Mouse (Mus musculus): Measurements from ENCODE around the gene Map2k1. TPM values are rescaled to one million over a fixed set of nuclear protein-coding genes. Genes with fewer than 3 reads are reported as not detected.
"Not testable (repeated sequence)": the region's sequence is repeated elsewhere in the genome, so short reads cannot be mapped to it uniquely, and the experiment has no call there.

Gene Map2k1
- polyA plus RNA-seq (2014; fragmentation: Nextera tagmentation; extraction: Ambion mirVana): 56.9 and 72.3 TPM in 2 replicates

GRCm38 (mm10) chr9:64253021-64253904 is at the start of gene Map2k1:
TSS of gene Map2k1 (minus strand) at chr9:64253631.
- Histone ChIP-seq H3K27me3 (ENCODE audit: control insufficient read depth, insufficient read depth, low read length) (no peaks in the 10 kb centered on the region), H3K4me2 (replicated peaks; ENCODE audit: low read depth, low read length) (peak within 1 kb of the TSS; percentile 65), H3K4me1 (ENCODE audit: control insufficient read depth, insufficient read depth, low read length) (peaks cover 8% of the 10 kb centered on the region), H3K9me3 (ENCODE audit: control insufficient read depth, low read length) (no peaks in the 10 kb centered on the region), H3K4me3 (ENCODE audit: low read length) (peak within 1 kb of the TSS; percentile 82), H3K36me3 (ENCODE audit: control insufficient read depth, insufficient read depth, low read length) (no peaks in the 10 kb centered on the region), H3K27ac (ENCODE audit: low read depth, low read length) (peak within 1 kb of the TSS; percentile 84), H3K9ac (ENCODE audit: low read depth, low read length) (peak within 1 kb of the TSS; percentile 86)
- ATAC-seq (ENCODE audit: low FRiP score, low TSS enrichment): peak; percentile 97
- under 1% methylated on average over 86 of the region's 89 CpGs for WGBS

GRCm38 (mm10) chr9:64303086-64303485 is 49.7 kb upstream of the Map2k1 start:
- ATAC-seq (ENCODE audit: low FRiP score, low TSS enrichment); H3K4me3 ChIP-seq (ENCODE audit: low read length); H3K9me3 ChIP-seq (ENCODE audit: control insufficient read depth, low read length); H3K27me3 ChIP-seq (ENCODE audit: control insufficient read depth, insufficient read depth, low read length); H3K4me1 ChIP-seq (ENCODE audit: control insufficient read depth, insufficient read depth, low read length); H3K9ac ChIP-seq (ENCODE audit: low read depth, low read length); H3K27ac ChIP-seq (ENCODE audit: low read depth, low read length); H3K4me2 ChIP-seq (replicated peaks; ENCODE audit: low read depth, low read length): not testable (repeated sequence)
- H3K36me3 ChIP-seq (ENCODE audit: control insufficient read depth, insufficient read depth, low read length): peaks cover 86% of the 10 kb centered on the region
- WGBS: 87% methylated on average over 4 of the region's 4 CpGs

- H3K4me2 ChIP-seq (replicated peaks; ENCODE audit: low read depth, low read length): peak overlapping the region; percentile 66
- H3K9me3 ChIP-seq (ENCODE audit: control insufficient read depth, low read length): no peaks in the 10 kb centered on the region
- H3K4me3 ChIP-seq (ENCODE audit: low read length): peak overlapping the region; percentile 92
- H3K36me3 ChIP-seq (ENCODE audit: control insufficient read depth, insufficient read depth, low read length): no peaks in the 10 kb centered on the region
- H3K9ac ChIP-seq (ENCODE audit: low read depth, low read length): peak overlapping the region; percentile 95
- WGBS: 57% methylated on average over 5 of the region's 5 CpGs
- H3K27me3 ChIP-seq (ENCODE audit: control insufficient read depth, insufficient read depth, low read length): no peaks in the 10 kb centered on the region
- ATAC-seq (ENCODE audit: low FRiP score, low TSS enrichment): no peak
- no peak overlapping the region for H3K27ac ChIP-seq (ENCODE audit: low read depth, low read length)
- H3K4me1 ChIP-seq (ENCODE audit: control insufficient read depth, insufficient read depth, low read length): peaks cover 5% of the 10 kb centered on the region
These were observed 29.1 kb upstream of the Map2k1 start for GRCm38 (mm10) chr9:64282404-64282987.

GRCm38 (mm10) chr9:64281781-64282178 is 28.3 kb upstream of the Map2k1 start:
- WGBS: under 1% methylated on average over 24 of the region's 24 CpGs

GRCm38 (mm10) chr9:64281105-64281780 is 27.8 kb upstream of the Map2k1 start, which contains the start of gene Tipin:
TSS of gene Tipin (plus strand) at chr9:64281581.
- Histone ChIP-seq H3K27ac (ENCODE audit: low read depth, low read length) (peak within 1 kb of the TSS; percentile 94), H3K9ac (ENCODE audit: low read depth, low read length) (peak within 1 kb of the TSS; percentile 95), H3K4me2 (replicated peaks; ENCODE audit: low read depth, low read length) (peak within 1 kb of the TSS; percentile 66), H3K4me3 (ENCODE audit: low read length) (peak within 1 kb of the TSS; percentile 92), H3K9me3 (ENCODE audit: control insufficient read depth, low read length) (no peaks in the 10 kb centered on the region), H3K27me3 (ENCODE audit: control insufficient read depth, insufficient read depth, low read length) (no peaks in the 10 kb centered on the region), H3K4me1 (ENCODE audit: control insufficient read depth, insufficient read depth, low read length) (peaks cover 5% of the 10 kb centered on the region), H3K36me3 (ENCODE audit: control insufficient read depth, insufficient read depth, low read length) (no peaks in the 10 kb centered on the region)
- 2% methylated on average over 46 of the region's 46 CpGs for WGBS
- ATAC-seq (ENCODE audit: low FRiP score, low TSS enrichment): peak; percentile 94

More at GRCm38 (mm10) chr9:64281781-64282178, 28.3 kb upstream of the Map2k1 start:
- H3K9me3 ChIP-seq (ENCODE audit: control insufficient read depth, low read length): no peaks in the 10 kb centered on the region
- no peaks in the 10 kb centered on the region for H3K36me3 ChIP-seq (ENCODE audit: control insufficient read depth, insufficient read depth, low read length)
- peak overlapping the region; percentile 95 for H3K9ac ChIP-seq (ENCODE audit: low read depth, low read length)
- H3K27me3 ChIP-seq (ENCODE audit: control insufficient read depth, insufficient read depth, low read length): no peaks in the 10 kb centered on the region
- H3K4me3 ChIP-seq (ENCODE audit: low read length): peak overlapping the region; percentile 92
- H3K4me1 ChIP-seq (ENCODE audit: control insufficient read depth, insufficient read depth, low read length): peaks cover 5% of the 10 kb centered on the region
- ATAC-seq (ENCODE audit: low FRiP score, low TSS enrichment): peak; percentile 87
- H3K4me2 ChIP-seq (replicated peaks; ENCODE audit: low read depth, low read length): peak overlapping the region; percentile 66
- H3K27ac ChIP-seq (ENCODE audit: low read depth, low read length): peak overlapping the region; percentile 94

- H3K4me1 ChIP-seq (ENCODE audit: control insufficient read depth, insufficient read depth, low read length): peaks cover 5% of the 10 kb centered on the region
- WGBS: 99% methylated on average over 6 of the region's 6 CpGs
- no peaks in the 10 kb centered on the region for H3K9me3 ChIP-seq (ENCODE audit: control insufficient read depth, low read length)
- ATAC-seq (ENCODE audit: low FRiP score, low TSS enrichment): no peak
- H3K4me3 ChIP-seq (ENCODE audit: low read length): no peak overlapping the region
- H3K9ac ChIP-seq (ENCODE audit: low read depth, low read length): no peak overlapping the region
- no peak overlapping the region for H3K27ac ChIP-seq (ENCODE audit: low read depth, low read length)
- no peak overlapping the region for H3K4me2 ChIP-seq (replicated peaks; ENCODE audit: low read depth, low read length)
- no peaks in the 10 kb centered on the region for H3K27me3 ChIP-seq (ENCODE audit: control insufficient read depth, insufficient read depth, low read length)
- no peaks in the 10 kb centered on the region for H3K36me3 ChIP-seq (ENCODE audit: control insufficient read depth, insufficient read depth, low read length)
These were observed 25.4 kb upstream of the Map2k1 start for GRCm38 (mm10) chr9:64278665-64279310.

GRCm38 (mm10) chr9:64277706-64278105 is 24.3 kb upstream of the Map2k1 start:
- H3K9ac ChIP-seq (ENCODE audit: low read depth, low read length): no peak overlapping the region

GRCm38 (mm10) chr9:64274919-64275318 is 21.5 kb upstream of the Map2k1 start:
- ATAC-seq (ENCODE audit: low FRiP score, low TSS enrichment): no peak
- Histone ChIP-seq H3K27ac (ENCODE audit: low read depth, low read length) (no peak overlapping the region), H3K4me1 (ENCODE audit: control insufficient read depth, insufficient read depth, low read length) (no peaks in the 10 kb centered on the region), H3K9ac (ENCODE audit: low read depth, low read length) (no peak overlapping the region), H3K36me3 (ENCODE audit: control insufficient read depth, insufficient read depth, low read length) (no peaks in the 10 kb centered on the region), H3K4me3 (ENCODE audit: low read length) (no peak overlapping the region), H3K4me2 (replicated peaks; ENCODE audit: low read depth, low read length) (no peak overlapping the region), H3K27me3 (ENCODE audit: control insufficient read depth, insufficient read depth, low read length) (no peaks in the 10 kb centered on the region), H3K9me3 (ENCODE audit: control insufficient read depth, low read length) (no peaks in the 10 kb centered on the region)
- 77% methylated on average over 1 of the region's 1 CpGs for WGBS

More at GRCm38 (mm10) chr9:64277706-64278105, 24.3 kb upstream of the Map2k1 start:
- H3K27me3 ChIP-seq (ENCODE audit: control insufficient read depth, insufficient read depth, low read length): no peaks in the 10 kb centered on the region
- WGBS: 70% methylated on average over 8 of the region's 8 CpGs
- H3K4me3 ChIP-seq (ENCODE audit: low read length): no peak overlapping the region
- H3K9me3 ChIP-seq (ENCODE audit: control insufficient read depth, low read length): no peaks in the 10 kb centered on the region
- no peak overlapping the region for H3K4me2 ChIP-seq (replicated peaks; ENCODE audit: low read depth, low read length)
- peaks cover 5% of the 10 kb centered on the region for H3K4me1 ChIP-seq (ENCODE audit: control insufficient read depth, insufficient read depth, low read length)
- no peak overlapping the region for H3K27ac ChIP-seq (ENCODE audit: low read depth, low read length)
- ATAC-seq (ENCODE audit: low FRiP score, low TSS enrichment): no peak
- H3K36me3 ChIP-seq (ENCODE audit: control insufficient read depth, insufficient read depth, low read length): no peaks in the 10 kb centered on the region

Data from kidney, embryonic 14.5 days (tissue).